Mouse (Mus musculus): Measurements from ENCODE around the gene Tmem248. TPM values are rescaled to one million over a fixed set of nuclear protein-coding genes. Genes with fewer than 3 reads are reported as not detected.

Gene Tmem248
- 22.3 and 23.0 TPM in 2 replicates for polyA plus RNA-seq (2015; fragmentation: Nextera tagmentation; extraction: Ambion mirVana)

DNA sequence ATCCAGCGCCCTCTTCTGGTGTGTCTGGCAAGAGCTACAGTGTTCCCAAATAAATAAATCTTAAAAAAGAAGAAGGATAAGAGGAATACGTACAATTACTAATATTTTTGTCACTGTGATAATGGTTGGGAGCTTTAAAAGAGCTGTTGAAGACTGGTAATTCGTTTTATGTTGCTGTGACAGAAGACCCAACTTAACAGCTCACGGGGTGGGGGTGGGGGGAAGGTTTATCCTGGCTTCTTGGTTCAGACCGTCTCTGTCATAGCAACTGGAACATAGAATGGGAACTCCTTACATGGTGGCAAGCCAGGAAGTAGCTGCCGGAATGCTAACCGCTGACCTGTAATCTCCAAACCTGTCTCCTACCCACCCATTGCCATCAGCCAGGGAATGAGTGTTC, at the start of gene Tmem248:
Gene Tmem248 (plus strand): TSS at position 301 of the 400 bp plus-strand sequence.
- H3K4me1 ChIP-seq (replicated peaks; ENCODE audit: control insufficient read depth, insufficient read depth, low read length), result peaks cover 7% of the 10 kb centered on the region
- H3K9me3 ChIP-seq (ENCODE audit: control insufficient read depth, low read length), result peaks cover 5% of the 10 kb centered on the region; the same call in 1 of the 2 replicates
- 86% methylated on average over 7 of the region's 7 CpGs for WGBS
- H3K4me2 ChIP-seq (ENCODE audit: low read length), result no peak within 1 kb of the TSS
- no peak within 1 kb of the TSS for H3K27ac ChIP-seq (ENCODE audit: low read length)
- no peaks in the 10 kb centered on the region for H3K27me3 ChIP-seq (replicated peaks; ENCODE audit: control insufficient read depth, insufficient read depth, low read length)
- ATAC-seq, result no peak
- peaks cover 2% of the 10 kb centered on the region; the same call in 1 of the 2 replicates for H3K36me3 ChIP-seq (ENCODE audit: control insufficient read depth, insufficient read depth)
- no peak within 1 kb of the TSS for H3K9ac ChIP-seq (replicated peaks; ENCODE audit: low read depth, low read length)
- no peak within 1 kb of the TSS for H3K4me3 ChIP-seq (replicated peaks; ENCODE audit: low read length)

DNA sequence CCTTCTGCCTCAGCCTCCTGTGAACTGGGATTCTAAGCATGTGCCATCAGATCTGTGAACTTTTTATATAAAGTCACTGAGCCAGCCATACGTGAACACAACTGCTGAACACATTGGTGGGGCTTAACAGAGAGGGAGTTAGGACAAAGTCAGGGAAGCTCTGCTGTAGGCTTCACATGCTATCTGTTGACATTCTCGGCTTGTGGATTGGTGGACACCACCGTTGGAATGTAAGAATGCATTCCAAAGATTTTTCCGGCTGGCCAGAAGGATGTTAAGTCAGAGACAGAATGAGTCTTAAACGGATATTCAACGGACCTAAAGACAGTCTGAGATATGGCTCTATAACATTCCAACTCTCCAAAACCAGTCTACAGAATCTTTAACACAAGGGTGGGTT, 47.8 kb upstream of the Tmem248 start:
- H3K4me2 ChIP-seq (ENCODE audit: low read length), result no peak overlapping the region
- H3K4me3 ChIP-seq (replicated peaks; ENCODE audit: low read length), result no peak overlapping the region
- no peaks in the 10 kb centered on the region for H3K27me3 ChIP-seq (replicated peaks; ENCODE audit: control insufficient read depth, insufficient read depth, low read length)
- no peaks in the 10 kb centered on the region for H3K9me3 ChIP-seq (ENCODE audit: control insufficient read depth, low read length)
- no peaks in the 10 kb centered on the region for H3K36me3 ChIP-seq (ENCODE audit: control insufficient read depth, insufficient read depth)
- ATAC-seq, result no peak
- peaks cover 21% of the 10 kb centered on the region for H3K4me1 ChIP-seq (replicated peaks; ENCODE audit: control insufficient read depth, insufficient read depth, low read length)
- WGBS, result 80% methylated on average over 6 of the region's 6 CpGs
- no peak overlapping the region for H3K27ac ChIP-seq (ENCODE audit: low read length)
- no peak overlapping the region for H3K9ac ChIP-seq (replicated peaks; ENCODE audit: low read depth, low read length)

DNA sequence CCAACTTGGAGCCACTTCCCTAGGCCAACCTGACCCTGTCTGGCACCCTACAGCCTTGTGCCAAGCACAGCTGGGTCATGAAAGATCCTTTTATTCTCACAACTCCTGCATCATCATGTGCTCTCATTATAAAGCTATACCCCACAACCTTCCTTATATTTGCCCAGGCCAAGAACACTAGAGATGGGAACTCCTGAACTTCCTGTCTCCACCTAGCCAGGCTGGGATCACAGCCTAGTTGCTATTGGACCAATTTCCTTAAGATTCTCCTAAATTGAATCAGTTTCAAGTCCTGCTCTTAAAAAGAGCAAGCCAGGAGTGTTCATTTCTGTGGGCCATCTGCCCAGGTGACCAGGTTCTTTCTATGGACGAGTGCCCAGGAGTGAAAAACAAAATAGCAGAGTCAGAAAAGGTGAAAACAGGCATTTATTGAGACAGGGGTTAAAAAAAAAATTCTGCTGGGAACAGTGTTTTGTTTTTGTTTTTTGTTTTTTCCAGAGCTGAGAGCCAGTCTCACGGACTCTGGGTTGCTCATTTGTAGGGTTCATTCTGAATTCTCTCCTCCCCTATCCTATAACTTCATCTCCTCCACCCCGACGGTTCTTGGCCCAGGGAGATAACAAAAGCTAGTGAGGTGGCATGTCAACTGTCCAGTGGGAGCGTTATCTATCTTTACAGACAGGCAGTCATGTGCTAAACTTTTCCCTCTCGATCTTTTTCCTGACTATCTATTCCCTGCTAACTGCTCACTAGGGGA, 46.0 kb upstream of the Tmem248 start:
- Histone ChIP-seq H3K27me3 (replicated peaks; ENCODE audit: control insufficient read depth, insufficient read depth, low read length) (no peaks in the 10 kb centered on the region), H3K9ac (replicated peaks; ENCODE audit: low read depth, low read length) (peak overlapping the region; percentile 94), H3K4me3 (replicated peaks; ENCODE audit: low read length) (peak overlapping the region; percentile 94), H3K4me2 (ENCODE audit: low read length) (peak overlapping the region; percentile 93), H3K9me3 (ENCODE audit: control insufficient read depth, low read length) (no peaks in the 10 kb centered on the region), H3K27ac (ENCODE audit: low read length) (peak overlapping the region; percentile 84), H3K36me3 (ENCODE audit: control insufficient read depth, insufficient read depth) (no peaks in the 10 kb centered on the region), H3K4me1 (replicated peaks; ENCODE audit: control insufficient read depth, insufficient read depth, low read length) (peaks cover 21% of the 10 kb centered on the region)
- WGBS, result 11% methylated on average over 6 of the region's 6 CpGs
- no peak for ATAC-seq

DNA sequence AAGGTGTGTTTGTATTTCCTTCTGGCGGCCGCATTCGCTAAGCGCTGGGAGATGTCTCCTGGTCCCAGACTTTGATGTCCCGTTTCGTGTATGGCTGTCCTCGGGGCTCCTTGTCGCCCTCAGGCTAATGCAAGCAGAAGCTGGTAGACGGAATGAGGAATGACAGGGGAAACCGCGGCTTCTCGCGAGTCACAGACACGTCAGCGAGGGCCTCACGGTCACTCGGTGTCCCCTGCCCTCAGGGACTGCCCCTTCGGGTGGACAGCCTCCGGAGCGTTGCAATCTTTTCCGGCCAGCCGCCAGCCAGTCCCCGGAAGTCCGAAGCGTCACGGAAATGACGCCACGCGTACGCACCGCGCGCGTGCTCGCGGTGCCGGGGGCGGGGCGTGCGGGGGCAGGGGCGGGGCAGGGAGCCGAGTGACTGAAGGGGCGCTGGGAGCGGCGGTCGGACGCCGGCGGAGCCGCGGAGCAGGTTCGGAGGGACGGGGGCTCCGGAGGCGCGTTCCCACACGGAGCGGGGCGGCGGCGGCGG, 45.4 kb upstream of the Tmem248 start, which contains the start of gene Rabgef1:
Gene Rabgef1 (plus strand): TSS at position 376 of the 532 bp plus-strand sequence.
- ATAC-seq, result peak; percentile 97
- under 1% methylated on average over 54 of the region's 62 CpGs for WGBS
- Histone ChIP-seq H3K4me3 (replicated peaks; ENCODE audit: low read length) (peak within 1 kb of the TSS; percentile 94), H3K9me3 (ENCODE audit: control insufficient read depth, low read length) (no peaks in the 10 kb centered on the region), H3K9ac (replicated peaks; ENCODE audit: low read depth, low read length) (peak within 1 kb of the TSS; percentile 94), H3K4me2 (ENCODE audit: low read length) (peak within 1 kb of the TSS; percentile 94), H3K27me3 (replicated peaks; ENCODE audit: control insufficient read depth, insufficient read depth, low read length) (no peaks in the 10 kb centered on the region), H3K36me3 (ENCODE audit: control insufficient read depth, insufficient read depth) (no peaks in the 10 kb centered on the region), H3K27ac (ENCODE audit: low read length) (peak within 1 kb of the TSS; percentile 84), H3K4me1 (replicated peaks; ENCODE audit: control insufficient read depth, insufficient read depth, low read length) (peaks cover 21% of the 10 kb centered on the region)

DNA sequence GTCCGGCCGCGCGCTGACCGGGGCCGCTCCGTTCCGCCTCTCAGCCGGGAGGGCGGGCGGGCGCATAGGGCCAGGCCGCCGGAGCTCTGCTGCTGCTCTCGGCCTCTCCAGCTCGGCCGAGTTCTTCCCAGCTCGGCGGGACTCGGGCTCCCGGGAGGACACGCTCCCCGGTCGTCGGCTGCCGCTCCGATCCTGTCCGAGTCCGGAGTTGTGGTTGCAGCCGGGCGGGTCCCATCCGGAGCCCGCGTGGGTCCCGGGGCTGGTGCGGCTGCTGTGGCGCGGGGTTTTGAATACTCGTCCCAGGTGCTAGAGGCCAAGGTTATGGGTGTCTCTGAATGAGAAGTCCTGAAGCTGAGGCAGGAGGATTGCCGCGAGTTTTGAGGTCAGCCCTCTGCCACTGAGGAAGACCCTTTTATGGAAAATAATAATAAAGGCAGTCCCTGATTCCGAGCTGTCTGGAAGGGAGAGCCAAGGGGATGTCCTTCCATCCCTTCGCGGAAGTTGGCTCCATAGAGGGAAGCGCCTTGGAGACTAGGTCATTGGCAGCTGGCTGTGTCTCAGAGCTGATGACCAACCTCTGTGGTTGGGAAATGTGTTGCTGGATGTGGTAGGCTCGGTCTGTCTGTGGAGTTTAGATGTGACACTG, 44.8 kb upstream of the Tmem248 start:
- Histone ChIP-seq H3K4me3 (replicated peaks; ENCODE audit: low read length) (peak overlapping the region; percentile 94), H3K4me2 (ENCODE audit: low read length) (peak overlapping the region; percentile 94), H3K9ac (replicated peaks; ENCODE audit: low read depth, low read length) (peak overlapping the region; percentile 94), H3K27ac (ENCODE audit: low read length) (peak overlapping the region; percentile 84), H3K4me1 (replicated peaks; ENCODE audit: control insufficient read depth, insufficient read depth, low read length) (peaks cover 21% of the 10 kb centered on the region), H3K36me3 (ENCODE audit: control insufficient read depth, insufficient read depth) (no peaks in the 10 kb centered on the region), H3K9me3 (ENCODE audit: control insufficient read depth, low read length) (no peaks in the 10 kb centered on the region), H3K27me3 (replicated peaks; ENCODE audit: control insufficient read depth, insufficient read depth, low read length) (no peaks in the 10 kb centered on the region)
- 1% methylated on average over 38 of the region's 46 CpGs for WGBS
- ATAC-seq, result peak; percentile 30

DNA sequence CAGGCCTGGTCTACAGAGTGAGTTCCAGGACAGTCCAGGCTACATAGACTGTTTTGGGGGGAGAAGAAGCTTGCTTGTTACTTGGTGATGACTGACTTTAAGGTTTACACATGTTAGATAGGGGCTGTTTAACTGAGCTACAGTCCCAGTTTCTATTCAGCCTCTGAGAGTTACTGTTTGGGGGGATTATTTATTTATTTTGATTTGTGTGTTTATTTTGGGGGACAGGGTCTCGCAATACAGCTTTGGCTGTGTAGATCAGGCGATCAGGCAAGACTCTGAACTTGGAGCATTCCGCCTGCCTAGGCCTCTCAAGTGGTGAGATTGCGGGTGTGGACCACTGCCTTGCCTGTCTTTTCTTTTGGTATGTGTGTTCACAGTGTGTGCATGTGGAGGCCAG, 43.9 kb upstream of the Tmem248 start:
- WGBS, result 95% methylated on average over 4 of the region's 4 CpGs
- H3K4me3 ChIP-seq (replicated peaks; ENCODE audit: low read length), result no peak overlapping the region
- H3K36me3 ChIP-seq (ENCODE audit: control insufficient read depth, insufficient read depth), result no peaks in the 10 kb centered on the region
- H3K9ac ChIP-seq (replicated peaks; ENCODE audit: low read depth, low read length), result no peak overlapping the region
- no peaks in the 10 kb centered on the region for H3K9me3 ChIP-seq (ENCODE audit: control insufficient read depth, low read length)
- no peaks in the 10 kb centered on the region for H3K27me3 ChIP-seq (replicated peaks; ENCODE audit: control insufficient read depth, insufficient read depth, low read length)
- H3K4me1 ChIP-seq (replicated peaks; ENCODE audit: control insufficient read depth, insufficient read depth, low read length), result peaks cover 21% of the 10 kb centered on the region
- H3K4me2 ChIP-seq (ENCODE audit: low read length), result peak overlapping the region; percentile 94
- no peak overlapping the region for H3K27ac ChIP-seq (ENCODE audit: low read length)
- no peak for ATAC-seq

DNA sequence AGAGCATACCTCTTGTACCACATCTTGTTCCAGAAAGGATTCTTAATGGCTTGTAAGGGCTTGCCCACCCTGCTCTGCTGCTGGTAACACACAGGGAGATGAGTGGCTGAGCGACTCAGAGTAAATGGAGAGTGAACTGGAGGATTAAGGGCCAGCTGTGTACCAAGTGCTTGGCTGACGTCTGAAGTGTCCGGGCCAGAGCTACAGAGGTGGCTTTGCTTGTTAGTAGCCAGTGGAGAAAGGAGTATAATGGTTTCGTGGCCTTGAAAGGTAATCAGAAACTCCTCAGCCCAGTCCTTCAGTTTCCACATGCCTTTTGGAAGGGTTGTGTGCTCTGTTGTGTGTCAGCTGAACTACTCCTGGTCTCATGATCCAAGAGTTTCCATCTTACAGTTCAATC, 39.0 kb upstream of the Tmem248 start:
- WGBS, result 54% methylated on average over 4 of the region's 4 CpGs
- ATAC-seq, result no peak

DNA sequence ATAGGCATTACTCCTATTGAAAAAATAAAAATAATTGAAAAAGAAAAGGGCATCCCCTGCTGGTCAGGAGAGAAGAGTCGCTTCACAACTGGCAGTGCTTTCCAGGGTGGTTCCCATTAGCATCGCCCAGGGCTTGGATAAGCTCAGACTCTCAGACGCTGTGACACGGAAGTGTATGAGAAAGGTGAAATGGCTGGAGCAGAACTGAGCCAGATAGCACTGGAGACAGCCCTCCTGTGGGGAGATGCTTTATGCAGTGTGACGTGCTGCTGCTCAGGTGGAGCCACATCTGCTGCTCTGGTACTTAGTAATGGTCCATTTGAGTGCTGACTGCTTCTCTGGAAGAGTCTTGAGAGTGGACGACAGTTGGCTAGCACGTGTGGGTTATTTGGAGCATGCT, 36.5 kb upstream of the Tmem248 start:
- Histone ChIP-seq H3K27me3 (replicated peaks; ENCODE audit: control insufficient read depth, insufficient read depth, low read length) (no peaks in the 10 kb centered on the region), H3K9me3 (ENCODE audit: control insufficient read depth, low read length) (no peaks in the 10 kb centered on the region), H3K36me3 (ENCODE audit: control insufficient read depth, insufficient read depth) (no peaks in the 10 kb centered on the region), H3K9ac (replicated peaks; ENCODE audit: low read depth, low read length) (no peak overlapping the region), H3K4me3 (replicated peaks; ENCODE audit: low read length) (no peak overlapping the region), H3K4me2 (ENCODE audit: low read length) (no peak overlapping the region), H3K27ac (ENCODE audit: low read length) (no peak overlapping the region), H3K4me1 (replicated peaks; ENCODE audit: control insufficient read depth, insufficient read depth, low read length) (no peaks in the 10 kb centered on the region)
- 68% methylated on average over 7 of the region's 7 CpGs for WGBS
- no peak for ATAC-seq

More for the DNA sequence above, 39.0 kb upstream of the Tmem248 start:
- H3K4me3 ChIP-seq (replicated peaks; ENCODE audit: low read length), result no peak overlapping the region
- H3K36me3 ChIP-seq (ENCODE audit: control insufficient read depth, insufficient read depth), result no peaks in the 10 kb centered on the region
- no peak overlapping the region for H3K9ac ChIP-seq (replicated peaks; ENCODE audit: low read depth, low read length)
- H3K27me3 ChIP-seq (replicated peaks; ENCODE audit: control insufficient read depth, insufficient read depth, low read length), result no peaks in the 10 kb centered on the region
- H3K4me1 ChIP-seq (replicated peaks; ENCODE audit: control insufficient read depth, insufficient read depth, low read length), result peaks cover 9% of the 10 kb centered on the region
- no peak overlapping the region for H3K4me2 ChIP-seq (ENCODE audit: low read length)
- no peak overlapping the region for H3K27ac ChIP-seq (ENCODE audit: low read length)
- H3K9me3 ChIP-seq (ENCODE audit: control insufficient read depth, low read length), result no peaks in the 10 kb centered on the region

DNA sequence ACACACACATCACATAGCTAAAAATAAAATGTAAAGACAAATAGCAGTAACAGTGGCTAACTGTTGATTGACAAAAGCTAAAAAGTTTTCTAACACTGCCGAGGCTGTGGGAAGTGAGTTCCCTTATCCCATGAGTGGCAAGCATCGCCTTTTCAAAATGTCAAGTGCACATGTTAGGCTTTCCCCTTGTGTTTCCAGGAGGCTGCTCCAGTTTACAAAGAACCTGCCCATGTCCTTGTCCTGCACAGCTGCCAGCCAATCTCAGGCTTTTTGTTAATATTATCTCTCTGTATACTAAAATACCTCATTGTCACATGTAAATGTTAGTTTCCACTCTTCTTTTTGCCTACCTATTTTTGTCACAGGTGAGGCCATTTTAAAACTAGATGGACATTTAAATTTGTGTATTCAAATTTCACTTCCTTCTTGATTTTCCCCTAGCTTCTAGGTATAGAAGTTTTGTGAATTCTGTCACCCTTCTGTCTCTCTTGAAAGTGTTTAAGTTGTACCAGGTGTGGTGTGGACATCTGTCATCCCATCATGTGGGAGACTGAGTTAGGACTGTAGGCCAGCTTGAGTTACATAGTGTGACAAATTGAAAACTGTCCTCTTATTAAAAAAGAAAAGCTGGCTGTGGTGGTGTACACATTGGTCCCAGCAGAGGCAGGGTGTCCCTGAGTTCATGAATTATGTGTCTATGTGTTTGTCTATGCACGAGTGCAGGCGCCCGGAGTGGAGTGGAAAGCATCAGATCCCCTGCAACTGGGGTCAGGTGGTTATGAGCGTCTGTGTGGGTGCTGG, 34.9 kb upstream of the Tmem248 start:
- H3K9me3 ChIP-seq (ENCODE audit: control insufficient read depth, low read length), result no peaks in the 10 kb centered on the region
- H3K36me3 ChIP-seq (ENCODE audit: control insufficient read depth, insufficient read depth), result no peaks in the 10 kb centered on the region
- 88% methylated on average over 6 of the region's 6 CpGs for WGBS
- H3K27me3 ChIP-seq (replicated peaks; ENCODE audit: control insufficient read depth, insufficient read depth, low read length), result no peaks in the 10 kb centered on the region
- no peak overlapping the region for H3K9ac ChIP-seq (replicated peaks; ENCODE audit: low read depth, low read length)
- H3K4me3 ChIP-seq (replicated peaks; ENCODE audit: low read length), result no peak overlapping the region
- no peak for ATAC-seq
- H3K4me2 ChIP-seq (ENCODE audit: low read length), result no peak overlapping the region
- H3K4me1 ChIP-seq (replicated peaks; ENCODE audit: control insufficient read depth, insufficient read depth, low read length), result no peaks in the 10 kb centered on the region
- no peak overlapping the region for H3K27ac ChIP-seq (ENCODE audit: low read length)

Measured in forebrain, embryonic 16.5 days (tissue).